Mouse (Mus musculus) macrophage (primary cell): ENCODE measurements around the gene Mrps16. TPM values are rescaled to one million over a fixed set of nuclear protein-coding genes. Genes with fewer than 3 reads are reported as not detected.

Experiments used
- H3K27ac ChIP-seq: fragments of 350-480 bp; formaldehyde crosslinking; 2 replicates; pipeline ENCODE4 v1.9.0; 2021
- H3K36me3 ChIP-seq: fragments of 350-480 bp; formaldehyde crosslinking; 2 replicates; pipeline ENCODE4 v1.9.0; 2021; ENCODE audit errors: inconsistent target
- H3K4me3 ChIP-seq: fragments of 350-480 bp; formaldehyde crosslinking; 2 replicates; pipeline ENCODE4 v1.9.0; 2021; ENCODE audit errors: inconsistent target
- H3K79me2 ChIP-seq: fragments of 350-480 bp; formaldehyde crosslinking; 2 replicates; pipeline ENCODE4 v1.9.0; 2021; ENCODE audit errors: inconsistent target
- WGBS: methylation state at CpG from one replicate; pipeline ENCODE4 v1.1.7; 2026; ENCODE audit warnings: inconsistent platforms; ENCODE audit not compliant: missing documents; 5-methylcytosine and 5-hydroxymethylcytosine counted together
- polyA plus RNA-seq: library from polyadenylated mRNA; stranded (reverse); fragments of 250-400 nt; gene quantifications from 3 replicates; pipeline ENCODE4 v1.2.4, GENCODE M21; 2018; ENCODE audit warnings: inconsistent platforms

The Mrps16 gene
- polyA plus RNA-seq, 1 experiment from 2014 or later, result 11.6 TPM

DNA sequence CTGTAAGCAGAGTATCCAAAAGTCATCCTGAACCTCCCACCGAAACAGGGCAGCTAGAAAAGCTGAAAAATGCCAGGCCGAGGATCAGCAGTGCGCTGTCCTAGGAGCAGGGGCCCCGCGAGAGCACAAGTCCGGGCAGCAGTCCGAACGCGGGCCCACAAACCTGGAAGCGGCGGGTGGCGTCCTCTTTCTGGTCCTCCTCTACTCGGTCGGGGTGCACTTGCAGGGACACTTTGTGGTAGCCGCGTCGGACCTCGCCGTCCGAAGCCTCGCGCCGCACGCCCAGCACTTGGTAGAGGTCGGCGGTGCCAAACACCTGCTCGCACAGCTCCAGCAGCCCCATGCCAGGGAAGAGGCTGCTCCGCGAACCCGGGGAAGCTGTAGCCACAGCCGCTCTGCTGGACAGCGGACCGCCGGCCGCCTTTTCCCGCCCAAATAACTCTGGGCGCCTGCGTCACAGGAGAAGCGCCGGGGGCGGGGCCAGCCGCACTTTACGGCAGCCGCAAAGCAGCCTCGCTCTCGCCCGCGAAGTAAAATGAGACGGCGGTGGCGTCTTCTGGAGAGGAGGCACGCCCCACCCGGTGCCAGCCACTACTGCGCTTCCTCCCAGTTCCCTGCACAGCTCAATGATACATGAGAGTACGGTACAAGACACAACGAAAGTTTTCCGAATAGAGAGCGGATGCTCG lies 4.8 kb downstream of the Mrps16 start, which contains the start of gene Dnajc9:
Gene Dnajc9 (minus strand): TSS at position 470 of the 689 bp plus-strand sequence.
- Histone ChIP-seq H3K4me3 (peak within 1 kb of the TSS; percentile 61), H3K27ac (peak within 1 kb of the TSS; percentile 41), H3K79me2 (peaks cover 41% of the 10 kb centered on the region), H3K36me3 (0 out of 2 replicates have a peak, but pooled peaks cover 16% of the 10 kb centered on the region)
- WGBS, result 2% methylated on average over 49 of the region's 59 CpGs

DNA sequence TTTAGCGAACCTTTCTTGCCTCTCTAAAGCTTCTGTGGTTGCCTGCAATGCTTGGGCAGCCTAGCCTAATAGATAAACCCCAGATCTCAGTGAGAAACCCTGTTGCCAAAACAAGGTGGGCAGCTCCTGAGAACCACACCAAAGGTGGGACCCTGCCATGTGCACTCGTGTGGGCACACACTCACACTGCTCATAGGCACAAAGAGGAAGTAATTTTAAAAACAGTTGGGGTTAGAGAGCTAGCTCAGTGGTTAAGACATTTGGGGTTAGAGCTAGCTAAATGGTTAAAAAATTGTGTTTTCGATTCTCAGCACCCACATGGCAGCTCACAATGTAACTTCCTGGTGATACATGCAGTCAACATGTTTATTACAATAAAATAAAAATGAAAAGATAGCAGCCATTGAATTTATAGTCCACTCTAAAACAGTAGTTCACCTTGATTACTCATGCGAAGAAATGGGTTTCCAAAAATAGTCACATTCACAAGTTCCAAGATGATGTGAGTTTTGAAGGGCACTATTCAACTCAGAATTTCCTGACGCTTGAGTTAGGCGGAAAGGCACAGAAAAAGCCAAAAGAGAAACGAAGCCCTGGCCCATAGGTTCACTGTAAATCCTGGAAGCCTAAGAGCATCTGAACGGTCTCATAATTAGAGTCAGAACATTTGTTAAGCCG lies 13.5 kb downstream of the Mrps16 start:
- Histone ChIP-seq H3K27ac (no peak overlapping the region), H3K36me3 (peaks cover 24% of the 10 kb centered on the region), H3K79me2 (0 out of 2 replicates have a peak, but pooled peaks cover 4% of the 10 kb centered on the region), H3K4me3 (no peak overlapping the region)
- WGBS, result 60% methylated on average over 9 of the region's 9 CpGs

DNA sequence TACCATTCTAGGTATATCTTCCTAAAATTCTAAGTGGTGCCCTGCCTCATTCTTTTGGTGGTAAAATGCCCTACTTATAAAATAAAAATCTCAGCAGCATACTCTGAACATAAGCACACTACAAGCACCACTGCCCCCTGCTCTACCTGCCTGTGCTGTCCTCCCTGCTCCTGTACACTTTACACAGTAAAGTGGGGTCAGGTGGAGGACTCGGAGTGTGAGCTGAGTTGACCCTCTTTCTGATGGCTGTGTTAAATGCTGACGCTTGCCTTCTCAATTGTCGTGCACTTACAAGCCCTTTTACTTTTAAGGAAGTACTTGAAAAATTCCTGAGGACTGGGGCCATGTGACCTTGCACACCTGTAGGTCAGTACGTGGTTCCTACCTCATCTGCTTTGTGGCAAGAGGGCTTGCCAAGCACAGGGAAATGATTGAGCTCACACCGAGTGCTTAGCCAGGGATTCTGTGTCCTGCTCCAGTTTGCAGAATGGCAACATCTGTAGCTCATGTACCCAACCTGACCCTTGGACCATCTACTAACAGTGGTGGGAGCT lies 14.3 kb downstream of the Mrps16 start:
- Histone ChIP-seq H3K27ac (no peak overlapping the region), H3K79me2 (0 out of 2 replicates have a peak, but pooled peaks cover 4% of the 10 kb centered on the region), H3K4me3 (no peak overlapping the region), H3K36me3 (peaks cover 20% of the 10 kb centered on the region)
- 47% methylated on average over 5 of the region's 5 CpGs for WGBS

DNA sequence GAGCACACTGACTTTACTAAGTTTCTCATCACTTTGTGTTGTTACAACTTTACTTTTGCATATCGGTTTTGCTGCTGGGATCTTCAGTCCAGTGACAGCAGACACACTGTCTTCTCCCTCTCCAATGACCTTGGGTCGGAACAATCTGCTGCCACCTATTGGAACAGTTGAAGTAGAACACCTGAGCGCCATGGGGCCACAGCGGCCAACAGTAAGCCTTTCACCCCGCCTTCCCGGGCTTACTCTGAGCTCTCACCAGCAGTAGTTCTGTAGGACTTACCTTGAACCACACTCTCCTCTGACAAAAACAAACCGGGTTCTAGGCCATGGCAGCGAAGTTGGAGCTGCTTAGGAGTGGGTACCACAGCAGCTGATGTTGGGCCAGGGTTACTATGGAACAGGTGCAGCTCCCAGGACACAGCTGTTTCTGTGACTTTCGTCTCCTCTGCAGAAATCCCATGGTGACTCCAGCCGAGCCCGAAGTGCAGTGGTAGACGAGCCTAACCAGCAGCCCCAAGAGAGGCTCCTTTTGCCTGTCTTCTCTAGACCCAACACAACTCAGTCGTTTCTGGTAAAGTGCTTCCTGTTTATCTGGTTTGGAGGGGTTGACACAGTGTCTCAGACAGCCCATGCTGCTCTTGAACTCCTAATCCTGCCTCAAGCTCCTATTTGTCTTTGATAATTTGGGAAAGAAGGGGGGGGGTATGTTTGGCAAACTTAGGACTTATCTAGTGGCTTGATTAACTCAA lies 14.9 kb downstream of the Mrps16 start:
- no peaks in the 10 kb centered on the region for H3K79me2 ChIP-seq
- H3K27ac ChIP-seq, result no peak overlapping the region
- peaks cover 20% of the 10 kb centered on the region for H3K36me3 ChIP-seq
- WGBS, result 21% methylated on average over 13 of the region's 13 CpGs
- H3K4me3 ChIP-seq, result no peak overlapping the region

DNA sequence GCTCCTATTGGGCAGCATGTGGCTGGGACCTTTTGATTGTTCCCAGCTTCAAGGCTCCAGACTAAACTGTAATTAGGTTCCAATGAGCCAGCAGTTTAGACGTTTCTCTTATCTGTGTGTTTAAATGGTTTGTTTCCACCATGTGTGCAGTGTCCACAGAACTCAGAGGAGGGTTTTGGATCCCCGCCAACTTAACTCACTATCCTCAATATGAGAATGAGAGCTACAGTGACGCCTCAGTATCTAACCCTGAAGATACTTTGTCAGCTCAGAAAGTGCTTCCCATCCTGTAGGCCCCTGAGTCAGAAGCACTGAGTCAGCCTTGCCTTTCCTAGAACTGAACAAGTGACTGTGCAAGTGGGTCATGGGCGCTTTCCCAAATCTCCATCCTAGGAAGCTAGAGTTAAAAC lies 16.3 kb downstream of the Mrps16 start:
- Histone ChIP-seq H3K4me3 (no peak overlapping the region), H3K27ac (no peak overlapping the region), H3K79me2 (no peaks in the 10 kb centered on the region), H3K36me3 (peaks cover 10% of the 10 kb centered on the region; the same call in 1 of the 2 replicates)
- WGBS, result 80% methylated on average over 4 of the region's 4 CpGs

GRCm38 (mm10) chr14:20371854-20372253 lies 21.6 kb downstream of the Mrps16 start:
- Histone ChIP-seq H3K79me2 (no peaks in the 10 kb centered on the region), H3K27ac (no peak overlapping the region), H3K36me3 (peaks cover 10% of the 10 kb centered on the region; the same call in 1 of the 2 replicates), H3K4me3 (no peak overlapping the region)
- 33% methylated on average over 1 of the region's 1 CpGs for WGBS

DNA sequence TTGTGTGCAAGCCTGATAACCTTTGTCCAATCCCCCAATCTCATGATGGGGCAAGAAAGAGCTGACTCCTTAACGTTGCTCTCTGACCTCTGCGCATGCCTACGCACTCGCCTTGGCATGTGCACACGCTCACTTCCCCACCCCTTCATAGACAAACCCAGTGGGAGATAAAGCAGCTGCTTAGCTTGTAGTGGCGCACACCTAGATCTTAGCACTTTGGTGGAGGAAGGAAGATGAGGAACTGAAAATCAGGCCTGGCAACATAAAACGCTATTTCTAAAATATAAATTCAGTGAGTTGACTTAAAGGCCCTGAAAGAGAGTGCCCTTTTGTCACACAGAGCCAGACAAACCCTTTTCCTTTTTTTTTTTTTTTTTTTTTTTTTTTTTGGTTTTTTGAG lies 22.6 kb downstream of the Mrps16 start:
- 33% methylated on average over 7 of the region's 7 CpGs for WGBS
- H3K79me2 ChIP-seq, result no peaks in the 10 kb centered on the region
- H3K36me3 ChIP-seq, result peaks cover 3% of the 10 kb centered on the region; the same call in 1 of the 2 replicates
- no peak overlapping the region for H3K27ac ChIP-seq
- H3K4me3 ChIP-seq, result no peak overlapping the region

- peaks cover 12% of the 10 kb centered on the region; the same call in 1 of the 2 replicates for H3K36me3 ChIP-seq
- no peak overlapping the region for H3K4me3 ChIP-seq
- 94% methylated on average over 2 of the region's 3 CpGs for WGBS
- H3K27ac ChIP-seq, result no peak overlapping the region
- H3K79me2 ChIP-seq, result no peaks in the 10 kb centered on the region
Measured at GRCm38 (mm10) chr14:20368271-20368670, 25.2 kb downstream of the Mrps16 start.

DNA sequence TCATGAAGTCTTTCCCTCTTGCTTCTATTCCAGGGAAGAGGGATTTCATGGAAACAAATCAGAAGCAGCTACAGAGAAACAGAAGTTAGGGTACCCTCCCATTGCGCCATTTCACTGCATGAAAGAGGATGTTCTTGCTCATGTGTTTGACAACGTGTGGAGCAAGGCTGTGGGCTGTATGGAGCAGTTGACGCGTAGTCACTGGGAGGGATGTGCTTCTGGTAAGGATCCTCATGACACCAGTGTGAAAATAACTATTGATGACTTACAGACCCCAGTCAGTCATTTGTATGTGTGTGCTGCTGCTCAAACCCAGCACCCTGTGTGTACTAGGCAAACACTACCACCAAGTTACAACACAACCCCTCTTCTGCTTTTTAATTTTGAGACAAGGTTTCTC lies 30.2 kb downstream of the Mrps16 start:
- H3K4me3 ChIP-seq, result no peak overlapping the region
- no peak overlapping the region for H3K27ac ChIP-seq
- H3K79me2 ChIP-seq, result no peaks in the 10 kb centered on the region
- WGBS, result 52% methylated on average over 4 of the region's 4 CpGs
- H3K36me3 ChIP-seq, result peaks cover 31% of the 10 kb centered on the region; the same call in 1 of the 2 replicates

GRCm38 (mm10) chr14:20347991-20348541 lies 45.4 kb downstream of the Mrps16 start, which contains the start of the genes Ecd and Fam149b:
Gene Ecd (minus strand): TSS chr14:20348121.
Gene Fam149b (plus strand): TSS chr14:20348162.
- 3% methylated on average over 42 of the region's 42 CpGs for WGBS

DNA sequence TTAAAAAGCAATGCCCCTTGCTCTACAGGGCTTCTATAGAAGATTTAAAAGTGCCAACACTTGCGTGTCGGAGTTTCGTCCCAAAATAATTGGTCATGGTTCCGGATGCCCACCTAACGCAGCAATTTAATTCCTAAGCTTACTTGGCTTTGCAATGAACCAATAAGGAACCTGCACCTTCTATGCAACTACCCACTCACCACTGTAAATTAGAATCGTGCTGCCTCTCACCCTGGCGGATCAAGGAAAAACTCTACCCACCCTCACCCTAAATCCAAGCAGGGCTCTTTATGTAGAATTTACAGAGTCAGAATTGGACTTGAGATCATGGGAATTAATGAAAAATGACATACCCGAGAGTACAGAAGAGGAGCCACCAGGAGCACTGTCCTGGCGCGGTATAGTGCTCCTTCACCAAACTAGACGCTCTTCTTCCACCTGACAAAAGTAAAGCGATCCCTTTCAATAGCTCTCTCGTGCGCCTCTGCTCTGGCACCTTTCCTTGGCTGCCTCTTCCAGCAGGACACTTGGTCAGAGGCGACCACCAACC lies 45.9 kb downstream of the Mrps16 start:
- Histone ChIP-seq H3K4me3 (peak overlapping the region; percentile 90), H3K27ac (peak overlapping the region; percentile 58), H3K79me2 (peaks cover 51% of the 10 kb centered on the region), H3K36me3 (0 out of 2 replicates have a peak, but pooled peaks cover 16% of the 10 kb centered on the region)
- 3% methylated on average over 15 of the region's 15 CpGs for WGBS

More at GRCm38 (mm10) chr14:20347991-20348541, 45.4 kb downstream of the Mrps16 start, which contains the start of the genes Ecd and Fam149b:
- Histone ChIP-seq H3K27ac (peak within 1 kb of the TSS; percentile 75), H3K4me3 (peak within 1 kb of the TSS; percentile 90), H3K79me2 (peaks cover 51% of the 10 kb centered on the region), H3K36me3 (0 out of 2 replicates have a peak, but pooled peaks cover 12% of the 10 kb centered on the region)

- Histone ChIP-seq H3K4me3 (no peak overlapping the region), H3K27ac (no peak overlapping the region), H3K36me3 (peaks cover 27% of the 10 kb centered on the region; the same call in 1 of the 2 replicates), H3K79me2 (peaks cover 51% of the 10 kb centered on the region)
- 94% methylated on average over 9 of the region's 9 CpGs for WGBS
Measured at GRCm38 (mm10) chr14:20345885-20346284, 47.5 kb downstream of the Mrps16 start.

GRCm38 (mm10) chr14:20340866-20341265 lies 52.6 kb downstream of the Mrps16 start:
- H3K4me3 ChIP-seq, result no peak overlapping the region
- H3K27ac ChIP-seq, result no peak overlapping the region
- peaks cover 47% of the 10 kb centered on the region for H3K36me3 ChIP-seq
- 80% methylated on average over 7 of the region's 7 CpGs for WGBS
- peaks cover 17% of the 10 kb centered on the region for H3K79me2 ChIP-seq
